Mouse (Mus musculus) hindbrain, embryonic 16.5 days (tissue): ENCODE measurements around the gene Tubg1. TPM values are rescaled to one million over a fixed set of nuclear protein-coding genes. Genes with fewer than 3 reads are reported as not detected.

ENCODE experiments used
- ATAC-seq: fragments of 200-750 bp; cut with Nextera tagmentation; 2 replicates; pipeline ENCODE4 v1.8.0; 2017; ENCODE audit warnings: moderate TSS enrichment, moderate library complexity
- H3K27ac ChIP-seq: fragments of 300-500 bp; sonication (generic); 2 replicates; pipeline ENCODE4 v1.5.1; 2014; ENCODE audit warnings: low read depth, mild to moderate bottlenecking, control low read depth, low read length, moderate library complexity
- H3K27me3 ChIP-seq: fragments of 300-500 bp; sonication (generic); replicated peaks from 2 replicates; pipeline ENCODE4 v1.6.1; 2014; ENCODE audit warnings: low read length; ENCODE audit not compliant: control insufficient read depth, insufficient read depth
- H3K36me3 ChIP-seq: fragments of 300-500 bp; sonication (generic); 2 replicates; pipeline ENCODE4 v1.6.1; 2014; ENCODE audit warnings: mild to moderate bottlenecking, low read length, moderate library complexity, mixed read lengths; ENCODE audit not compliant: control insufficient read depth, insufficient read depth
- H3K4me1 ChIP-seq: fragments of 300-500 bp; sonication (generic); 2 replicates; pipeline ENCODE4 v1.6.1; 2014; ENCODE audit warnings: low read depth, low read length; ENCODE audit not compliant: control insufficient read depth, insufficient read depth
- H3K4me2 ChIP-seq: fragments of 300-500 bp; sonication (generic); 2 replicates; pipeline ENCODE4 v1.6.1; 2014; ENCODE audit warnings: mild to moderate bottlenecking, low read length, control low read depth, moderate library complexity
- H3K4me3 ChIP-seq: fragments of 300-500 bp; sonication (generic); 2 replicates; pipeline ENCODE4 v1.5.1; 2014; ENCODE audit warnings: mild to moderate bottlenecking, low read length, control low read depth, moderate library complexity
- H3K9ac ChIP-seq: fragments of 300-500 bp; sonication (generic); 2 replicates; pipeline ENCODE4 v1.6.1; 2014; ENCODE audit warnings: low read depth, mild to moderate bottlenecking, control low read depth, low read length, moderate library complexity
- H3K9me3 ChIP-seq: fragments of 300-500 bp; sonication (generic); 2 replicates; pipeline ENCODE4 v1.6.1; 2014; ENCODE audit warnings: mild to moderate bottlenecking, low read length, moderate library complexity; ENCODE audit not compliant: control insufficient read depth
- WGBS: fragments of 180-500 bp; shearing (Covaris S2); extraction: QIAGEN DNeasy Blood & Tissue Kit; methylation state at CpG from one replicate; pipeline ENCODE4 v1.1.7; 2014; 5-methylcytosine and 5-hydroxymethylcytosine counted together
- polyA plus RNA-seq: library from polyadenylated mRNA; unstranded; fragments of >200 nt; fragmentation: Nextera tagmentation; extraction: Ambion mirVana; gene quantifications from 2 replicates; pipeline ENCODE4 v1.2.1, GENCODE M21; 2015

The Tubg1 gene
- polyA plus RNA-seq, 1 experiment from 2014 or later, result 79.6 TPM

- no peak overlapping the region for H3K9ac ChIP-seq
- H3K27ac ChIP-seq, result no peak overlapping the region
- H3K4me1 ChIP-seq, result peaks cover 15% of the 10 kb centered on the region
- H3K4me2 ChIP-seq, result no peak overlapping the region
- ATAC-seq, result no peak
- 24% methylated on average over 35 of the region's 35 CpGs for WGBS
- H3K9me3 ChIP-seq, result no peaks in the 10 kb centered on the region
- H3K27me3 ChIP-seq, result peaks cover 58% of the 10 kb centered on the region
- H3K36me3 ChIP-seq, result peaks cover 16% of the 10 kb centered on the region
- no peak overlapping the region for H3K4me3 ChIP-seq
Measured at GRCm38 (mm10) chr11:101164677-101165580, 45.2 kb downstream of the Tubg1 start.

- Histone ChIP-seq H3K36me3 (peaks cover 15% of the 10 kb centered on the region), H3K4me3 (no peak overlapping the region), H3K4me2 (no peak overlapping the region), H3K9me3 (no peaks in the 10 kb centered on the region), H3K9ac (no peak overlapping the region), H3K27me3 (peaks cover 58% of the 10 kb centered on the region), H3K4me1 (peaks cover 24% of the 10 kb centered on the region), H3K27ac (no peak overlapping the region)
- ATAC-seq, result no peak
- WGBS, result 58% methylated on average over 14 of the region's 14 CpGs
Measured at GRCm38 (mm10) chr11:101166357-101166756, 46.6 kb downstream of the Tubg1 start.

- Histone ChIP-seq H3K27me3 (peaks cover 53% of the 10 kb centered on the region), H3K27ac (no peak overlapping the region), H3K9me3 (no peaks in the 10 kb centered on the region), H3K4me2 (no peak overlapping the region), H3K9ac (no peak overlapping the region), H3K36me3 (peaks cover 11% of the 10 kb centered on the region), H3K4me1 (peaks cover 30% of the 10 kb centered on the region), H3K4me3 (no peak overlapping the region)
- 61% methylated on average over 19 of the region's 19 CpGs for WGBS
- ATAC-seq, result no peak
Measured at GRCm38 (mm10) chr11:101167211-101167962, 47.6 kb downstream of the Tubg1 start.

GRCm38 (mm10) chr11:101167963-101168300 lies 48.2 kb downstream of the Tubg1 start:
- Histone ChIP-seq H3K9me3 (no peaks in the 10 kb centered on the region), H3K9ac (no peak overlapping the region), H3K4me1 (peaks cover 34% of the 10 kb centered on the region), H3K4me2 (no peak overlapping the region), H3K4me3 (no peak overlapping the region), H3K36me3 (peaks cover 11% of the 10 kb centered on the region), H3K27me3 (peaks cover 50% of the 10 kb centered on the region), H3K27ac (no peak overlapping the region)
- ATAC-seq, result no peak
- 59% methylated on average over 8 of the region's 8 CpGs for WGBS

- H3K4me1 ChIP-seq, result peaks cover 39% of the 10 kb centered on the region
- H3K4me3 ChIP-seq, result no peak overlapping the region
- peaks cover 47% of the 10 kb centered on the region for H3K27me3 ChIP-seq
- 55% methylated on average over 16 of the region's 18 CpGs for WGBS
- no peak for ATAC-seq
- H3K9ac ChIP-seq, result no peak overlapping the region
- no peak overlapping the region for H3K27ac ChIP-seq
- H3K36me3 ChIP-seq, result peaks cover 11% of the 10 kb centered on the region
- H3K4me2 ChIP-seq, result peak overlapping the region; percentile 90
- H3K9me3 ChIP-seq, result no peaks in the 10 kb centered on the region
Measured at GRCm38 (mm10) chr11:101168301-101168980, 48.7 kb downstream of the Tubg1 start.

GRCm38 (mm10) chr11:101169301-101170107 lies 49.8 kb downstream of the Tubg1 start:
- 15% methylated on average over 17 of the region's 17 CpGs for WGBS
- ATAC-seq, result no peak
- peaks cover 11% of the 10 kb centered on the region for H3K36me3 ChIP-seq
- no peaks in the 10 kb centered on the region for H3K9me3 ChIP-seq
- H3K9ac ChIP-seq, result peak overlapping the region; percentile 78
- H3K4me1 ChIP-seq, result peaks cover 47% of the 10 kb centered on the region
- peak overlapping the region; percentile 90 for H3K4me2 ChIP-seq
- H3K27ac ChIP-seq, result no peak overlapping the region
- H3K27me3 ChIP-seq, result peaks cover 41% of the 10 kb centered on the region
- peak overlapping the region; percentile 69 for H3K4me3 ChIP-seq

GRCm38 (mm10) chr11:101170354-101170810 lies 50.6 kb downstream of the Tubg1 start, which contains the start of gene Cntnap1:
Gene Cntnap1, plus strand, starts transcription at chr11:101170523.
- H3K27ac ChIP-seq, result peak within 1 kb of the TSS; percentile 82
- WGBS, result 0% methylated on average over 27 of the region's 35 CpGs
- no peaks in the 10 kb centered on the region for H3K9me3 ChIP-seq
- ATAC-seq, result no peak
- peak within 1 kb of the TSS; percentile 69 for H3K4me3 ChIP-seq
- peaks cover 9% of the 10 kb centered on the region for H3K36me3 ChIP-seq
- peaks cover 56% of the 10 kb centered on the region for H3K4me1 ChIP-seq
- peak within 1 kb of the TSS; percentile 78 for H3K9ac ChIP-seq
- peaks cover 32% of the 10 kb centered on the region for H3K27me3 ChIP-seq
- peak within 1 kb of the TSS; percentile 90 for H3K4me2 ChIP-seq

- ATAC-seq, result peak; percentile 96
- no peaks in the 10 kb centered on the region for H3K9me3 ChIP-seq
- peaks cover 8% of the 10 kb centered on the region for H3K36me3 ChIP-seq
- H3K4me3 ChIP-seq, result peak within 1 kb of the TSS; percentile 69
- H3K9ac ChIP-seq, result peak within 1 kb of the TSS; percentile 78
- peak within 1 kb of the TSS; percentile 90 for H3K4me2 ChIP-seq
- WGBS, result under 1% methylated on average over 37 of the region's 50 CpGs
- H3K27ac ChIP-seq, result peak within 1 kb of the TSS; percentile 85
- H3K4me1 ChIP-seq, result peaks cover 57% of the 10 kb centered on the region
- peaks cover 27% of the 10 kb centered on the region for H3K27me3 ChIP-seq
Measured at GRCm38 (mm10) chr11:101170811-101171610, 51.3 kb downstream of the Tubg1 start, which contains the start of gene Plekhh3. Gene Plekhh3, minus strand, starts transcription at chr11:101171351.
